Mouse (Mus musculus): ENCODE results near the gene Sv2c. TPM values are rescaled to one million over a fixed set of nuclear protein-coding genes. Genes with fewer than 3 reads are reported as not detected.
"Not testable (repeated sequence)": the region's sequence is repeated elsewhere in the genome, so short reads cannot be mapped to it uniquely, and the experiment has no call there.

The Sv2c gene
- total RNA-seq, 2 experiments from 2014 or later: 0.17 to 0.20 TPM

DNA sequence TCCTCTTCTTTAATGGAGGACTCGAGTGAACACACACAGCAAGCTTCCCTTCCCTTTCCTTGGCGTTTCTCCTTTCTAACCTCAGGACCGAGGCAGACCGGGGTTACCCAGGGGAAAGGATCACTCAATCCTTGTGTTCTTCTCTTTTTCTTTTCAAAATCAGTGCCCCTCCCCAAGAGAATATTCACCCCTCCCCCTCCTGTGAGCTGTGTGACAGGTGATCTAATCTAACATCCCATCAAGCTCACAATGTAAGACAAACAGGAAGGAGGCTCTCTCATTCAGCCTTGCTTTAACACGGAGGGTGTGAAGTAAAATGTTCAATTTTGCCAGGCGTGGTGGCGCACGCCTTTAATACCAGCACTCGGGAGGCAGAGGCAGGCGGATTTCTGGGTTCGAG is 158.3 kb downstream of the Sv2c start:
- no peak for DNase-seq
- intact Hi-C loops (cut with DNase I): no loop called here

DNA sequence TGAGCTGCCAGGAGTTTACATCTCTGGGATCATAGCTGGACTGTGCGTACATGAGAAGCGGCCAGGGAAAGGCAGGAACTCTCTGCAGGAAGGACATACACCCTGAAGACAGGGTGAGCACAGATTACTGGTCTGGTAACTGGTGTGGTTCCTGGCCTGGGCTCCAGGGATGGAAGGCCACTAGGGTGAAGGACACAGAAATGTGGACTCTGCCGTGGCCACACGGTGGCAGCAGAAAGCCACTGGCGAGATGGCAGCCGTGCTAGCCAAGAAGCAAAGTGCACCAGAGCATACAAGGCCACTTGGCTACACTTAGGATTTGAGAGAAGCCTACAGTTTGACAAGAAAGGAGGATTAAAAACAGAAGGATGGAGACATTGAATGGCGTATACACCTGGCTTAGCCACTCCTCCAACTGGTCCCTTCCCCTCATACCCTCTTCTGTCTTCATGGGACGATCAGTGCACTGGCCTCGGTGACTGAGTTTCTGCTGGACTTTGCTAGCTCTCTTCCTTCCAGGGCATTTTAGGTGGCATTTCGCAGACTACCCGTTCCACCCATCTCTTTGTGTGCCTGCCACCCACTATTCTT is 158.9 kb downstream of the Sv2c start:
- intact Hi-C loops (cut with DNase I): no loop called here
- peak; percentile 80 to 88 for DNase-seq

DNA sequence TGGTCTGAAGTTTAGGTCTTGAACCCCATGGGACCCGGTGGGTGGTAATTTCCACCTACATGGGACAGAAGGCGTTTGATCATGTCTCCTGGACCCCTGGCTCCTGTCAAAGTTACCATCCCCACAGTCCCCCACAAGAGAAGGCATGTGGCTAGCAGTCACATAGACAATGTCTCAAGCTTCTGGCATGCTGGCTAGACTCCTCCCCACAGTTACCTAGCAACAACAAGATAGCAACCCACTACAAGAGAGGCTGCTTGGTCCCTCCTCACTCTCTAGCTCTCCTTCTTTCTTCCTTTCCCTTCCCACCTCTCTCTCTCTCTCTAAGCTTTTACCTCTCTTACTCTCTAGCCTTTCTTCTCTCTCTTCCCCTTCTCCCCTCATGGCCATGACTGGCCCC is 164.3 kb downstream of the Sv2c start:
- intact Hi-C loops (cut with DNase I); DNase-seq: not testable (repeated sequence)

DNA sequence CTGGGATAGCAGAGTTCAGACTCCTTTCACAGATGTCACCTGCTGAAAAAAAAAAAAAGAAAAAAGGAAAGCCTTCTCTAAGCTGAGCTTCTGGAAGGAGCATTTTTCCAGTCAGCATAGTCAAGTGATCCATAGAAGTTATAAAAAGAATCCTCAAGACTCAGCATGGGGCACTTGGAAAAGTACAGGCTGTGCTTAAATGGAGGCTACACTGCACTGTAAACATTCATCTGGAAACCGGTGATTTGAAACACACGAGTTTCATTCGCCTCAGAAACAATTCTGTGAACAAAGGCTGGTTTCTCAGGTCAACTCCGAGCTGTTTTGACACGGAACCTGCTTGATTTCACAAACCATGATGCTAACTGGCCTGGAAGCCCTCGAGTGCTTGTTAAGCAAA is 165.6 kb downstream of the Sv2c start:
- intact Hi-C loops (cut with DNase I): no loop called here
- DNase-seq: no peak

DNA sequence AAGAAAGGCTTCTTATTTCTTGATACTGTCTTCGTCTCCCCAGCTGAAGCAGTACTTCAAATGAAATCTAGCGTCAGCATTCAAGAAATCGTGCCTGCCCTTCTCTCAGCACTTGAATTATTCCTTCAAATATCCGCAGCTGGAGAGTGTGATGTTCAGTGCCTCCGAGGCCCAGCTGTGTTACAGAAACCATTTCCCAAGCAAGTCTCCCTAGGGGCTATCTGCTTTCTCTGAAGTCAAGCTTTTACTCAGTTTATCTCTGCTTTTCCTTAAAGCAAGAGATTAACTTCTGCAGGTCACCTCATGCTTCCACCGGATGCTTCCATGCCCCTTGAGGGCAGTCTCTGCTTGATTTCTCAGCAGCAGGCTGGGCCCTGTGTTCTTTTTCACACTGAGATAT is 166.8 kb downstream of the Sv2c start:
- intact Hi-C loops (cut with DNase I): no loop called here
- no peak for DNase-seq

DNA sequence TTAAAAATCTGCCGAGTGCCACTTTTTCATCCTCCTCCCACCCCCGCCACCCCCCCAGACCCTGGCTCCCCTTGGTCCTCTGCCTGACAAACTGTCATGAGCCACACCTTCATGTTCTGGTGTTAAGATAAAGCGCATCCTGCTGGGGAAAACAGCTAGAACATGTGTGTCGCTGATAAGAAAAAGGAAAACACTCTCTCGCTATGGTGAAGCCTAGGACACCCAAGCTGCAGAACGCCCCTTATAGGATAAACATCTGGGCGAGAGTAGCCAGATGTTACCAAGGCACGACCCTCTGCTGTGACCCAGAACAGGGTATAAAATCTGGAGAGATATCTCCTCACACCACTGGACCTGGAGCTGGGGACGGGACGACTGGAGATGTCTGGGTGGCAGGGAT is 167.2 kb downstream of the Sv2c start:
- intact Hi-C loops (cut with DNase I): no loop called here
- no peak for DNase-seq

DNA sequence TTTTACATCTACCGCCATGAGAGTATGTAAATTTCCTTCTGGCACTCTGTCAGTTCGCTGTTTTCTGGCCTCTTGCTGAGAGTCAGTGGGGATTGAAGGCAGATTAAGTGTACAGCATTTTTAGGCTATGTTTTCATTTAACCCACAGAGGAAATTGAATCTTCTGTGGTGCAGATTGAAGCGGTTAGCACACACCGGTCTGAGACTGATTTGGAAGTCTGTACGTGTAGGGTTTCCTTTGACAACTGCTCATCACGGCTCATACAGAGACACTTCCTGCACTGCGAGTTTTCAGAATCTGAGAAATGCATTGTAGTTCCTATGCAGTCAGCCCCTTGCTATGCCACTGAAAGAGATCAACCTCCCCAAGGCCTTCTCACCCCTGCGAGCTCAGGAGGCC is 168.2 kb downstream of the Sv2c start:
- intact Hi-C loops (cut with DNase I): no loop called here

DNA sequence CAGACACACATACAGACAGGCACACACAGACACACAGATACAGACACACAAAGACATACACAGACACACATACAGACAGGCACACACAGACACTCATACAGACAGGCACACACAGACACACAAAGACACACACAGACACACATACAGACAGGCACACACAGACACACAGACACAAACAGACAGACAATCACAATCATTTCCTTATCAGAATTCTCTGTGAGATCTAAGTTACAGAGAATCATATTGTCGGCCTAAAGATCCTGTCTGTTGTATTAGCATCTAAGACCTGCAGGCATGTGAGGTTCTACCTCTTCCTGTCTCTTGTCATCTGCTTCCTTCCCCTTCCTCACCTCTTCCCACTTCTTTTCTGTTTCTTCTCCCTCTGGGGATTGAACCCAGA is 168.7 kb downstream of the Sv2c start:
- intact Hi-C loops (cut with DNase I): no loop called here
- no peak for DNase-seq

More for the DNA sequence above, 168.2 kb downstream of the Sv2c start:
- DNase-seq: no peak

DNA sequence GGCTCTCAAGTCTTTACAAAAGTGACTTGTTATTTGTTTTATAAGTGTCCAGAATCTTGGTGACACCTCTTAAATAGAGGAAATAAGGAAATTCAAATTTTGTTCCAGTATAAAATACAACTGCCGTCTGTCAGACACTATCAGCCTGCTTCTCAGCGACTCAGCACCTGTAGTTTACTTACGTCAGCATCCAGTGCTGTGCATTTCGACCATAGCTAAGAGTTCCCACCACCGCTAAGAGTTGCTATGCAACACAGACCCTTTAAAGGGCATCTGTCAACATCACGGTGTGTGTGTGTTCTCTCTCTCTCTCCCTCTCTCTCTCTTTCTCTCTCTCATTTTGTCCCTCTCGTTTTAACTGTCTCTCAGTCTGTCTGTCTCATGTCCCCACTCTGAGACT is 170.5 kb downstream of the Sv2c start:
- DNase-seq: no peak
- intact Hi-C loops (cut with DNase I): no loop called here

DNA sequence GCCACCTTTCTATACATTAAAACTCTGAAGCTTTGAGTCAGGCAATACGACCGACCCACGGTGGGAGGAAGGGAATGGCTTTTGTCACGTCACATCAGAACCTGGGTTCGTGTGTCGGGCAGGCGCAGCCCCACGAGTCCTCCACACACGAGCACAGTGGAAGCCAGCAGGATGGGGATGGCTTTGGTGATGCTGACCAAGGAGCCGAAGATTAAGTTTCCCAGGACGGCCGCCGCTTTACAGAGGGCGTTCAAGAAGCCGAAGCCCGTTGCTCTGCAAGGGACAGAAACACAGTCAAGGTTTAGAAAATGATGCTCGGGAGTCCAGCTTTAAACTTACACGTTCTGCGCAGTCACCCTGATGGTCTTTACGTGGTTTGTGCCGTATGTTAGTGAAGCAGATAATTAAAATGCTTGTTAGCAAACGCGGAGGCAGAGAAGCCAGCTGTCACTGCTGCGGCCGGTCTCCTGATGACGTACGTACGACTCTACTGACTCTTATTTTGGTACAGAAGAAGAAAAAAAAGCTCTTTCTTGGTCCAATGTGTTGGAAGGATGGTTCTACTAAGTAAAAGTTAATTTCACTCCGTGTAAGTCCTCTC is 171.1 kb downstream of the Sv2c start:
- intact Hi-C loops (cut with DNase I): no loop called here
- peak; percentile 37 to 41 for DNase-seq

DNA sequence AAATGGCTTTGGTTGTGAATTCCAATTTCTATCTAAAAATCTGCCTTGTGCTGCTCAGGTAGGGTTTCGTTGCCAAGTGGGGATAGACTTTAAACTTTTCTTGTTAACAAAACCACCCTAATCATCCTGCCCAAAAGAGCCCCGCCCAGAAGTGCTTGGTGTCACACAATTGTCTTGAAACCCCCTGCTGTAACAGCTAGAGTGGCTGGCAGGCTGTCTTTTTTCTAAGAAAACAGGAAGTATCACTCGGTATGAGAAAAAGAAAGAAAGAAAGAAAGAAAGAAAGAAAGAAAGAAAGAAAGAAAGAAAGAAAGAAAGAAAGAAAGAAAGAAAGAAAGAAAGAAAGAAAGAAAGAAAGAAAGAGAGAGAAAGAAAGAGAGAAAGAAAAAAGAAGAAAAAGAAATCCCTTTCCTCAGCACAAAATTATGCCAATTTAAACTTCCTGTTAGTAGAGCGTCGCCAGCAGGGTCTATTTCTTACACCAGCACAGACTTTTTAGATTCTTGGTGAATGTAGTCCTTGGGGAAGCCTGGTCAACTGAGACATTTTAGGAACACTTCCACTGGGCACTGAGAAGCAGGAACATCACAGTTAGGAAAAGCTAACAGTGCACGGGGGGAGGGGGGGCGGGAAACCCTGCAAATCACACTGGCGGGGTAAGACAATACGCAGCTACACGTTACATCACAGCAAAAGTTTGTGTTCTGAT is 171.7 kb downstream of the Sv2c start:
- intact Hi-C loops (cut with DNase I): no loop called here
- DNase-seq: no peak

DNA sequence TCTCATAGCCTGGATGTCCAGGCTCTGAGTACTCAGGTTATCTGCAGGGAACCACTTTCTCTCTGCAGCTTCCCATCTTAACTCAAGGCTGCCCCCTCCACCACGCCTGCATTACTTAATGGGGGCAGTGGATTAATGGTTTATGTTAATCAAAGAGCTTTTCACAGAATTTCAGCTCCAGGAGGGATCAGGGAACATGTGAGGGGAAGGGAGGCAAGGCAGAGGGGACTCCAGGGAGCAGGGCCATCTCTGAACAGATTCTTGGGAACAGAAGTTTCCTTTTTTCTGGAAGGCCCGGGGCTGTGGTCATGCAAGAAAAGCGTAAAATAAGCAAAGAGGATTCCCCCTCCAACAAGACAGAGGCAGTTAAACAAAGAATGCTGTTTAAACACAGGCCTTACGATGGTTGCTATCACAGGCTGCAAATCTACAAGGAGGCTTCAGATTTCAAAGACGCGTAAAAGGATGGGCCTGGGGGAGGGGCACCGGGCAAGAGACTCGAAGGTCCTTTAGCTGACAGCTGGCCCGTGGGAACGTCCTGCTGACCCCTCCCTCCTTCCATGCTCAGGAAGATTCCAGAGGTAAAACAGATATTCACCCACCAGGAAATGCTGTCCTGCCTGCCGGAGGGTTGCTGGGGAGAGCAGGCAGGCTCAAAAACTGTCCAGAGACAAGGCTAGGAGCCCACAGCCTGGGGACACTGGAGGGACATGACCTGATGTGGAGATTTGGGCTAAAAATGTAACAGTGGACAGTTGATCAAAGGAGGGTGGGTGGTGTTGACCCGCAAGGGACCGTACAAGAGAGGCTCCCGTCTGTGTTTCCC is 172.5 kb downstream of the Sv2c start:
- intact Hi-C loops (cut with DNase I): no loop called here
- DNase-seq: peak in 1 of 2 experiments; percentile 13

DNA sequence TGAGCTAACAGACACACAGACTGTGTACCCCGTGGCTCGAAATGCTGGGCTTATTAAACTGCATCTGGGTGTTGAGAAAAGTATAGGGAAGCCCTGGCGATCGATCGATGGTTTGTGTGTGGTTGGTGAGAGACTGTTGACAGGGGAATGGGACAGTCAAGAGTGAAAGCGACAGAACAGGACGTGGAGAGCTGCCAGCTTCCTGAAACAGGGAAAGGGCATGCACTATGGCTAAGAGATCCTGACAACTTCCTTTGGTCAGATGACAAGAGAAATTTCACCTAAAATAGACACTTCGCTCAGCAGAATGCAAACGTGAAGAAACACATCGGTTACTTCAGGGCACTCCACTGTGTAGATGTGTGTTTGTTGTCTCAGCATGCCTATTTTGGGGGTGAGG is 175.2 kb downstream of the Sv2c start:
- intact Hi-C loops (cut with DNase I): no loop called here
- DNase-seq: peak; percentile 37 to 42

DNA sequence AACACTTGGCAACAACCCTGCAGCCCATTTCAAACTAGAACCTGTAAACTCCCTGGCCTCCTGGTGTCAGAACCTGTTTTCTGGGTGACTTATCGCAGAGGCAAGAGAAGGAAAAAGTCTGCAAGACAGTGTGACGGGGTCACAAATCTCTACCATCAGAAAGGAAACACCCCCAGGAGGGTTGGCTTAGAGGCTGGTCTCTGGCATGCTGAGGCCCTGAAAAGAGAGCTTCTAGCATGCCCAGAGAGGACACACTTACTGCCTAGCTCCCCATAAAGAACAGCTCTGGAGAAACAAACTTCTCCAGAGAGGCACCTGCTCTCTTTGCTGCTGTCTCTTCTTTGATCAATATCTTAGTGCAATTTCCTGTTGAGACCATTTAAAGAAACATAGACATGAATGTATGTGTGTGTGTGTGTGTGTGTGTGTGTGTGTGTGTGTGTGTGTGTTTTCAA is 176.0 kb downstream of the Sv2c start:
- intact Hi-C loops (cut with DNase I): no loop called here
- no peak for DNase-seq

DNA sequence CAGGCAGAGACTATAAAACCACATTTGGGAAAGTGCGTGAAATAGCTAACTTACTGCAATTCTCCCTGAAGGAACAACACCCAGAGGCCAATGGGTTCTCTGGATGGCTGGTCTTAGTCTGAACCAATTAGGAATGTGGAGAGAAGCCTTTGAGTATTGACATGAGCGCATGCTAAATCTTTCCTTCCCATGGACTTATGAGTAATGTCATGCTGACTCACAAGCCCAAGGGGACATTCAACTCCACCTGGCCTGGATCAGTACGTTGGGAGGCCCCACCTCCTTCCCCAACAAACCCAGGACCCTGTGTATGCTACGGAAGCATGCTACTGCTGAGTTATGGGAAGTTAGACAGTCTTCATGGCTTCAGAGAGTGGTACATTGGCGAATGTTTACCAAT is 177.2 kb downstream of the Sv2c start:
- no peak for DNase-seq
- intact Hi-C loops (cut with DNase I): no loop called here

DNA sequence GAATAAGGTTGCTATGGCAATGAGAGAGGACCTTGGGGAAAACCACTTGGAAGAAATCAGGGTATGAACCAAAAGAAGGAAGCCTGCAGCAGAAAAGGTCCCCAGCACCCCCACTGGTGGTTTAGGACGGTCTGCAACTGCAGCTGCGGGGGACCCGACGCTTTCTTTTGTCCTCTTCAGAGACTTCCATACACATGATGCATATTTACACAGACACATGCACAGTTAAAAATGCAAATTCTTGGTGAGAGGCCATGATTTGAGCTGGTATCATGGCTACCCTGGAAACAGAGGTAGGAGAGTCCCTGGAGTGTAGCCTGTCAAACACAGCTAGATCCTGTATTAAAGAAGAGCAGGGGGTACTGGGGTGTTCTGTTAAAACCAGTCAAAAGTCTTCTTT is 178.7 kb downstream of the Sv2c start:
- no peak for DNase-seq
- intact Hi-C loops (cut with DNase I): no loop called here

DNA sequence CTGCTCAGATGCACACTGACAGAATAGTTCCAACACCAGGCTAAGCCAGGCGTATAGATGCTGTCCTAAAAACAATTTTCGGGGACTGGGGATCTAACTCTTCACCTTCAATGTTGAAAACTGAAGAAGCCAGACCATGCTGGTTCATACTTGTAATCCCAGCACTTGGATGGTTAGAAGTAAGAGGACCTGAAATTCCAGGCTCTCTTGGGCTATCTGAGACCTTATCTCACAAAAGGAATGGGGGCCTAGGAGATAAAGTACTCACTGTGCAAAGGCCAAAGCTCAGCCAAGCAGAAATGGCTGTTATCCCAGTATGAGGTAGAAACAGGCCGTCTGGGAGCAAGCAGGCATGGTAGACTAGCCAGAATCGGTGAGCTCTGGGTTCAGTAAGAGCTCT is 180.1 kb downstream of the Sv2c start:
- intact Hi-C loops (cut with DNase I): no loop called here
- DNase-seq: no peak

DNA sequence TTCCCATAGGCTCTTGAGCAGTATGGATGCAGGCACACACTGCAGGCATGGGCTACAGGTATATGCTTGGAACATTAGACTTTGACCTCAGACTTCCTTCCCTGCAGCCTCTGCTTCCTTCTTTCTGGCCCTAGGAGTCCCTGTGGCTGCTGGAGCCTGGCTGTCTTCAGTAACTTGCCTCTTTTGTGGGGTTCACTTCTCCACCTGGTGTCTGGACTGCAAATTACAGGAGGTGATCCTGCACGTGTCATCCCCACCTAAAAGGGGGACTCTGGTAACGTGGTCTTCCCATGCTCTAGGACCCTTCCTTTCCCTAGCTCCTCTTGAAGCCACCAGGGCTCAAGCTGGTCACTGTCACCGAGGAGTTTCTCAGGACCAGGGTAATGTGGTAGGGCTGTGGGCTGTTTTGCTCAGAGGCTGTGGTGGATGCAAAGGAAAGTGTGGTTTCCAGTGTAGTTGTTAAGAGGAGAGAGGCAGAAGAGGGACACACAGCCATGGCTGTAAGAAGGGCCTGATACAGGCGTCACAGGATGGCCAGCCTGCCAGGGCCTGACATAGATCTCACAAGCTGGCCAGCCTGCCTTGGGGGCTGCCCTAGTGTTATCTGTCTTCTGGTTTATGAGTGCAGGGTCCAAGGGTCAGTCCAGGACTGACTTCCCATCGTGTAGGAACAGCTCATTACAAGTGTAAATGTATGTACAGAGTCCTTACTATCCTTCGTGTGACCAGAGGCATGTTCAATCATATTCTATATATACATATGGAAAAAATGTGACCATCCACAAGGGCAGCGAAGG is 181.1 kb downstream of the Sv2c start:
- DNase-seq: peak; percentile 23 to 37
- intact Hi-C loops (cut with DNase I): loop anchor here (2.0 kb wide), 1 partner anchor 174 kb away; no protein-coding TSS in a partner anchor

DNA sequence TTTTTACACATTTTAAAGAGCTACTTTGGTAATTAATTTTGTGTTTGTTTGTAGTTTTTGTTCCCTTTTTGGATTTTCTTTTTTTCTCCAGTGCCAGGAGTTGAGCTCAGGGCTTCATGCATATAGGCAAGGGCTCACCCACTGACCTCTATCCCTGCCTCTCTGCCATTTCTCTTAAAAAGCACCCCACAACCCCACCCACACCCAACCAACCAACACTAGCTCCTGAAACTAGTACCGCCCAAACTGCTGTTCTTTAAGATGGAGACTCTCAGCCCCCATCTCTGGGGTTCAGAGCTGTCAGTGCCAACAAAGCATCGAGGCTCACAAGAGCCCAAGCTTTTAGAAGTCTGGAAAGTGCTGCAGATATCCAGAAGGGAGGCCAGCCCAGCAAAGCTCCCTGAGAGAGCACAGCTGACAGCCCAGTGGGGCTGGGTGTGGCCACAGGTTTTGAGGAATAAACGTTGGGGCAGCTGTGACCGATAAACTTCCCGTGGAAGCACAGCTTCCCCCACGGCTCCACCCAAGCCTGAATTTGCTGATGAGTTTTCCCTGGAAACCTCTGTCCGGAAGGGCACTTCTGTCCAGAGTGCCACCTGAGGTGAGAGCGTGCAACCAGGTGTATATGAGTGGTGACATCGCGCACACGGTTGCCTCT is 181.8 kb downstream of the Sv2c start:
- intact Hi-C loops (cut with DNase I): loop anchor here (2.0 kb wide), 1 partner anchor 174 kb away; no protein-coding TSS in a partner anchor

DNA sequence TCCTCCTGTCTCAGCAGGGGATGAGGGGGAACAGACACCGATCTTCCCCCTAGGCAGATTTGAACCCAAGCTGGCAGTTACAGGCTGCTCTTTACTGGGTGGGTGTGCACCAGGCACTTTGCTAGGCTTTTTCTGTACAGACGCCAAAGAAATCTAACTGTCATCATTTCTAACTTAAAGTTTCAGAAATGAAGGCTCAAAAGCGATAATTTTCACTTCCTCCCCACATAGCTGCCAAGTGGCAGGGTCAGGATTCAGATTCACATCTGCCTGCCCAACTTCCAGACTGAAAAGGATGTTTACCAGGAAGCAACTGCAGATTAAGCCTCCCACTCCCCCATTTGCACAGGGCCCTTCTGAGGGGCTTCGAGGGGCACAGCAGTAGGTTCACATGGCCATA is 183.0 kb downstream of the Sv2c start:
- intact Hi-C loops (cut with DNase I): no loop called here
- DNase-seq: no peak

More for the DNA sequence above, 181.8 kb downstream of the Sv2c start:
- no peak for DNase-seq
